Mouse (Mus musculus) neural tube, embryonic 10.5 days (tissue): Measurements from ENCODE around the gene Fmnl3.

Source experiments
- DNase-seq: peaks from one replicate; pipeline ENCODE4 v3.0.0-alpha.2; 2017; ENCODE audit warnings: low spot score; ENCODE audit errors: extremely low spot score

Gene Fmnl3

DNA sequence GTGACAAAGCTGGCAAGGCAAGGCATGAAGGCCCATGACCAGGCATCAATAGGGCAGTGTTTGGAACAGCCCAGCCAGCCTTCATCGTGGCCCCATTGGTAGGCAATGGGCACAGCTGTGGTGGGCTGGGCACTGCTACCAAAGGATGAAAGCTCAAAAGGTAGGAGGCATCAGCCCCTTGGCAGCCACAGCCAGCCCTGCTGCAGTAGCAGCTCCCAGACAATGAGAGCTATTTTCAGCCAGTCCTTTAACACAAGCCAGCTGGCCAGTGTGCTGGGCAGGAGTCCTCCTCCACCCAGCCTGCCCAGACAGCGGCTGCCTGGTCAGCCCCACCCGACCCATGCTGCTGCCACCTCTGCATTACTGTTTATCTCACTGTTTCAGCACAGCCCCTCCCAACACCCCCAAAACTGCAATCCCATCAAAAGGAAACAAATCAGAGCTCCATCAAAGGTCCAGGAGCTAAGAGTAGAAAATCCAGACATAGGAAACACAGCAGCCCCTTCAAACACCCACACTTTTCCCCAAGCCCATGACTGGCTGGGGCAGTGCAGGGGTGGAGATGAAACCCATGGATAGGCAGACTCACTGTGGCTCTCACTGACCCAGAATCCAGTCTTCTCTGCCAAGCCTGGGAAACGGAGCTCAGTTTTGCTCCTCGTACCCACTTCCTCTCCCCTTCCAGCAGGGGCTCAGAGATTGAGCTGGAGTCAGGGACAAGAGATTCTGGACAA, 26.7 kb downstream of the Fmnl3 start:
- DNase-seq: no peak

GRCm38 (mm10) chr15:99342194-99342981, 27.9 kb downstream of the Fmnl3 start:
- DNase-seq: no peak

DNA sequence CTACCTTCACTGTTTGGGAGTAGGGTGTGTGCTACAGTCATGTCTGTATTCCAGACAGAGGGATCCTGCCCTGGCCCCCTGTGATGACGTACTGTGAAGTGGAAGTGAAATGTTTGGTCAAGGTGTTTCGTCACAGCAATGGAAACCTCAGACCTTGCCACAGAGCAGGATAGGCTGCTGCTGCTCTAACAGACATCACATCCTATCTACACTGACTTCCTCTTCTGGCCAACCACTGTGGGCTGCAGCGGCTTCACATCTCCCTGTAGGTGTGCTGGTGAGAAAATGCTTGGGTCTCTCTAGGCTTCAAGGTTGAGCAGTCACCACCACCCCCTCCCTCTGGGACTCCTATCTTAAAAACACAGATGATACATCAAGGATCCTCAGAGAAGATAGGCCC, 29.2 kb downstream of the Fmnl3 start:
- no peak for DNase-seq

DNA sequence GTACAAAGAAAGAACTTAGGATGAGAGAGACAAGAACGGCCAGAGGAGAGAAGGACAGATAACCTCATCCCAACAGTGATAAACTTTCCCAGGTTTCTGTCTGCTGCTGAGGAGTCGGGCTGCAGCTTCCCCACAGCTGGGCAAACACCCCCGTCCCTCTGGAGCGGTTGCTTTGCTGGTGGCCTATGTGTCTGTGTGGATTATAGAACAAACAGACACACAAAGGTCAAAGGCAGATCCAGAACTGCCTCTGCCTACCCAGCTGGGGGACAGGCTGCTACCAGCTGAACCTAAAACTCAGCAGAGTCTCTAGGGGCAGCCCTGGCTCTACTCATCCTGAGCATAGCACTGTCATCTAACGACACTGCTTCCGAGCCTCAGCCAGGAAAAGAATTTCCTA, 30.6 kb downstream of the Fmnl3 start:
- no peak for DNase-seq

- DNase-seq: no peak
These were observed 31.4 kb downstream of the Fmnl3 start for GRCm38 (mm10) chr15:99338916-99339315.

DNA sequence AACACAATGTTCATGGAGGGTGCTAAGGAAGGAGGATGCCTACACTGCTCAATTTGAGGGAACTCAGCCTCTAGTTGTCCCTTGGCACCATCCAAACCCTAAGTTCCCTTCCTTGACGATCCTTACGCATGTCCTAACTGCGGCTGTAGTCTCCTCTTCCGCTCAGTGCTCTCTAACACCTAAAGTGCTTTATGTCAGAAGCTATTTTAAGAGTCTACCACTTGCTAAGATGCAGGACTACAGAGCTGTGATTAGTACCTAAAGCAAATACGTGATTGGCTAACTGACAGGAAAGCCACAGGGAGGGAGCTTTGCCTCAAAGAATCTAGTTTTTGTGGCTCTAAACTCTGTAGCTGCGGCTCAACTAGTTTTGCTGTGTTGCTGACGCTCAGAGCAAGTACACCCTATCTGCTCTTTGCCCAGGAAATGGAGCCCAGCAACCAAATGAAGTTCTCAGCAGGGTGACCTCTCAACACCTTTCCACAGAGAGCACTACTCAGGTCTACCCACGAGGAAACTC, 34.4 kb downstream of the Fmnl3 start:
- no peak for DNase-seq

DNA sequence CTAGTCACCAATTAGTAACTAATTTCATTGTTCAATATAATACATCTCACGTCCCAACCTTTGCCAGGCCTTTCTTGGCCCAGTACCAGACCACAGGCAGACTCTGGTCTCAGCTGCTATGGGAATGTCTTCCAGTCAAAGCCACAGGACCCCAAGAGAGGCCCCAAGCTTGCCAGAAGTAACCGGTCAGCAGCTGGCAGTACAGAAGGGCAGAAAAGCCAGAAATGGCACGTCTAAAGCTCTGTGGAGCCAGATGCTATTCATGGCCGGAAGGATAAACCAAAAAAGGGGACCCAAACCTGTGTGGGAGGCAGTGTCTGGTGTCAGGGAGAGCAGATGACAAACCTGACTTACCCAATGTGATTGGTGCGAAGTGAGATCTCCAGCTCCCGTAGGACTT, 35.8 kb downstream of the Fmnl3 start:
- DNase-seq: no peak

- DNase-seq: no peak
These were observed 36.6 kb downstream of the Fmnl3 start for GRCm38 (mm10) chr15:99333676-99334065.

DNA sequence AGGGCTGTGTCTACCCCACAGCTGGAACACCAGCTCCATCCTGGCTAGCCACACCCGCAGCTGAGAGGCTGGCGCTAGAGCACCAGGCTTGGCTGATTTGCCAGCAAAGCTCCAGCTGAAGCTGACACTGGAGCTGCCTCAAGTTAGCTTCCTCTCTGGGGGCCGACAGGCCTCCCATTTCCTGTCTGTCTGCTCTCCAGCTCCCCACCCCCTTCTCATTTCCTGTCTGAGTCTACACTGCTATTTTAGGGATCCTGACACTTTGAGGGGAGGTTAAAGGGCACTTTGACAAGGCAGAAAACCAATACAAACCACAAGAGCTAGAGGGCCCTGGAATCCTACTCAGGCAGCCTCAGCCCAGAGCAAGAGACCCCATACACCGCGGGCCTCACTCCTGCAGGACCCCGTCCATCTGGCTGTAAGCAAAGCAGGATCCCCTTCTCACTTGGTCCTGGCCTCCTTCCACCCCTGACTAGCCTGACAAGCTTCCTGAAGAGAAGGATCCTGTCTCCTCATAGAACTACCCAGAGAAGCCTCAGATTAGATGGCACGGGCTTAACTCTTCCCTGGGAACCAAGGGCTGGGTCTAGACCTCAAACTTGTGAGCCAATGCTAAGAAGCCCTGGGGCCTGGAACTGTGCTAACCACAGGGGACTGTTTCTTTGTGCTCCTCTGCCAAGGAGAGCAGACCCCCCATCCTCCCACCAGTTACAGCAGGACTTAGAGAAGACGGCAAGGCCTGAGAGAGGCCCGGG, 37.2 kb downstream of the Fmnl3 start:
- peak; percentile 66 for DNase-seq

DNA sequence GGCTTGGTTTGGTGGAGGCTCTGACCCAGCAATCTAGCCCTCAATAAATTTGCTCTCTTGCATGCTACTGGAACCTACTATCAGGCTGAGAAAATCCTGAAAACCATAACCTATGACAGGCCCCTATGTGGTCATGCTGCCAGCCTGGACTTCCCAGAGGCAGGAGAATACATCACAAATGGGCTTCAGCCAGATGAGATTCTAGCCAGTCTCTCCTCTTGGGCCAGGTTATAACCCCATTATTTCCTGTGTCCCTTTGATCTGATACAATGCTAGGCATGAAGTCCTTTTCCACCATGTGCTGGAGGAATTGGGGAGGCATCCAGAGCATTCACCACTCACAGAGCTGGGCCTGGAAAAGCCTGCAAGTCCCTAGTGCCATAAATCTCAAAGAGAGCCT, 38.2 kb downstream of the Fmnl3 start:
- no peak for DNase-seq

DNA sequence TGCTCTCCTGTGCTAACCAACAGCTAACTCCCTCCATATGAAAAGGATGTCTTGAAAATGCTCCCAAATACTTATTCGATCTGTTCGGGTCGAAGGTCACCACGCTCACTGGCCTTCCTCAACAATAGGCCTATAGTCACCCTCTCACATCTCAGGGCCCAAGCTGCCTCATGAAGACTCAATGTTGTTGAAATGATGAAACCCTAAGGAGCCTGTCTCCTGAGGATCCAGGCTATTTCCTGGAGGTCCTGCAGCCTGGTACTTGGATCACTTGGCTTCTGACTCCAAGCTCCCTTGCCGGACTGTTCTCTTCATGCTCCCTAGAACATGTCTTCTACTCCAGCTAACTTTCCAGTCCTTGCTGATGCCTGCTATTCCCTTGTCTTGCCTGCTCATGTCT, 38.9 kb downstream of the Fmnl3 start:
- no peak for DNase-seq

DNA sequence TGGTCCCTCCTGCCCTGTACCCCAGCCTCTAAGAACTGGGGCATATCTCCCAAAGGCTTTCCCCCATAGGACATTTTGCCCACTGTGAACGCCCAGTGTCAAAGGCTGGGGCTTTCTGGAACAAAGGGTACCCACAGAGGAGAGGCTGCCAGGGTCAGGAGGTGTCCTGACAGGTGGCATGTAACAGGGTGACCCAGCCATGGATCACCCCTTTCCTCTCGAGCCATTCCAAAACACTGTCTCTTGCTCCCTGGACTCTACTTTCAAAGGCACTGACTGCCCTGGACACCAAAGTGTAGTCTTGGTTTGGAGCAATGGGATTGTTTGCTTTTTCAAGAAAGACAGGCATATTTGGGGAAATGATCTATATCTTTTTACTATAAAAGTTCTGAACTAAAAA, 40.0 kb downstream of the Fmnl3 start:
- DNase-seq: no peak

DNA sequence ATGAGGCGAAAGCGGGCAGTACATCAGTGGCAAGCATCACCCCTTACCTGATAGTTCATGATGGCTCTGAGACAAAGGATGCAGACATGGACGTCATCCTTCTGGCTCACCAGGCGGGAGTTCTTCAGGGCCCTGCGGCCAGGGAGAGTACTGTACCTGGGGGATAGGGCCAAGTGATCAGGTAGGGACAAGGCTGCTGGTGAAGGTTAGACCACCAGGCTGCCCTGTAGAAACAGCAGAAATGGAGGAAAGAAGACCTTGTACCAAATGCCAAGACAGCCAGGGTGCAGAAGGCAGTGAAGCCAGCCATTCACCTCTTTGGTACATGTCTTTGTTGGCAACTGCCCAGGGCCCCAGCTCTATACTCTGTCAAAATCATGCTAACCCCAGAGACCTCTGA, 42.3 kb downstream of the Fmnl3 start:
- DNase-seq: no peak

GRCm38 (mm10) chr15:99326959-99327358, 43.3 kb downstream of the Fmnl3 start:
- no peak for DNase-seq

DNA sequence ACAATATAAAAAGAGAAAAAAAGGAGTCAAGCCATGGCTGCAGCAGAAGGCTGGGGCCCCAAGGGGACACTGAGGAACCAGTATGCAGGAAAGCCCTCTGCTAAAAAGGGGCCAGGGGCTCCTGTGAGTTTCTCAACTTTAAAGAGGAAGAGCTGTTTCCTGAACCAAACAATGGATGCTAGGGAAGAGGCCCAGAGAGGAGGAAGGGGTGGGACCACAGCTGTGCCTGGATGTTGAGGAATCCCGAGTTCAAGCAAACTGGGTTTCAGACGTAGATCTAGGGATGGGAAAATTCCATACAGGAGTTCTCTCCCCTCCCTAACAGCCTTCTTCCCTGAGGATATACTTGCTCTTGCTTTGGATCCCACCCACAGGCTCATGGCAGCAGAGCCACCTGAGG, 43.9 kb downstream of the Fmnl3 start:
- no peak for DNase-seq

GRCm38 (mm10) chr15:99325598-99325997, 44.7 kb downstream of the Fmnl3 start:
- no peak for DNase-seq

- DNase-seq: no peak
These were observed 46.1 kb downstream of the Fmnl3 start for GRCm38 (mm10) chr15:99324151-99324550.

GRCm38 (mm10) chr15:99320978-99321377, 49.3 kb downstream of the Fmnl3 start:
- DNase-seq: no peak

- no peak for DNase-seq
These were observed 50.1 kb downstream of the Fmnl3 start for GRCm38 (mm10) chr15:99320168-99320674.

- no peak for DNase-seq
These were observed 50.8 kb downstream of the Fmnl3 start for GRCm38 (mm10) chr15:99319411-99319871.

GRCm38 (mm10) chr15:99318861-99319410, 51.3 kb downstream of the Fmnl3 start:
- no peak for DNase-seq
